17 mouse cellular contexts compared by ENCODE assay signal in genomic region chr3:52527781-52528180, GRCm38 (mm10).
"Had no signal": no experiment of that assay in that cellular context is flagged by ENCODE, and none has a peak within 500 bp of the region (broad histone marks: within the 10 kb centered on the region; RNA-seq: fewer than 3 reads in every experiment).

No protein-coding gene starts in this region.

- H3K36me3 ChIP-seq: limb, embryonic 12.5 days; limb, embryonic 15.5 days; liver, embryonic 13.5 days; lung, embryonic 15.5 days; midbrain, embryonic 13.5 days; neural tube, embryonic 13.5 days; stomach, embryonic 15.5 days had no signal

- H3K27ac ChIP-seq: limb, embryonic 12.5 days; limb, embryonic 15.5 days; liver, embryonic 13.5 days; lung, embryonic 15.5 days; midbrain, embryonic 13.5 days; neural tube, embryonic 13.5 days; stomach, embryonic 15.5 days had no signal

- ATAC-seq: midbrain, embryonic 13.5 days; midbrain, embryonic 16.5 days had no signal

- H3K9ac ChIP-seq: limb, embryonic 12.5 days; limb, embryonic 15.5 days; liver, embryonic 13.5 days; lung, embryonic 15.5 days; midbrain, embryonic 13.5 days; neural tube, embryonic 13.5 days; stomach, embryonic 15.5 days had no signal

- H3K4me3 ChIP-seq: limb, embryonic 12.5 days; limb, embryonic 15.5 days; liver, embryonic 13.5 days; lung, embryonic 15.5 days; midbrain, embryonic 13.5 days; myocyte; neural tube, embryonic 13.5 days; stomach, embryonic 15.5 days had no signal

- H3K4me1 ChIP-seq: limb, embryonic 15.5 days; liver, embryonic 13.5 days; lung, embryonic 15.5 days had no signal

- H3K4me2 ChIP-seq: limb, embryonic 12.5 days; limb, embryonic 15.5 days; liver, embryonic 13.5 days; lung, embryonic 15.5 days; midbrain, embryonic 13.5 days; neural tube, embryonic 13.5 days; stomach, embryonic 15.5 days had no signal

- H3K27me3 ChIP-seq: limb, embryonic 12.5 days; limb, embryonic 15.5 days; liver, embryonic 13.5 days; lung, embryonic 15.5 days; neural tube, embryonic 13.5 days; stomach, embryonic 15.5 days had no signal

- H3K9me3 ChIP-seq: limb, embryonic 12.5 days; limb, embryonic 15.5 days; liver, embryonic 13.5 days; lung, embryonic 15.5 days; midbrain, embryonic 13.5 days; neural tube, embryonic 13.5 days; stomach, embryonic 15.5 days had no signal

- DNase-seq: kidney, postnatal 14 days; kidney, postnatal 4 days; left cerebral cortex, postnatal 4 days; liver, embryonic 13.5 days; retina, postnatal 1 day; right cerebral cortex, postnatal 25 days; spleen, adult 18-20 months; thymus, adult 18-20 months; thymus, postnatal 36 days had no signal
